Mouse (Mus musculus) c-Kit-positive CD71-positive TER-119-negative erythroid progenitor cells, embryonic 14.5 days (primary cell): ENCODE measurements around the gene Zbtb18.
"Not testable (repeated sequence)": the region's sequence is repeated elsewhere in the genome, so short reads cannot be mapped to it uniquely, and the experiment has no call there.

Experiments
- DNase-seq: peaks from one replicate; pipeline ENCODE4 v3.0.0-alpha.2; 2013; ENCODE audit warnings: low read depth

The Zbtb18 gene

GRCm38 (mm10) chr1:177447541-177448111 lies 5.5 kb downstream of the Zbtb18 start:
- DNase-seq: no peak

- no peak for DNase-seq
Measured at GRCm38 (mm10) chr1:177448121-177448561, 6.0 kb downstream of the Zbtb18 start.

GRCm38 (mm10) chr1:177448921-177449320 lies 6.8 kb downstream of the Zbtb18 start:
- no peak for DNase-seq

- not testable (repeated sequence) for DNase-seq
Measured at GRCm38 (mm10) chr1:177449857-177450256, 7.7 kb downstream of the Zbtb18 start.

GRCm38 (mm10) chr1:177451041-177451440 lies 8.9 kb downstream of the Zbtb18 start:
- no peak for DNase-seq

- DNase-seq: no peak
Measured at GRCm38 (mm10) chr1:177451991-177452431, 9.9 kb downstream of the Zbtb18 start.

- no peak for DNase-seq
Measured at GRCm38 (mm10) chr1:177452987-177453386, 10.8 kb downstream of the Zbtb18 start.

GRCm38 (mm10) chr1:177453806-177454205 lies 11.7 kb downstream of the Zbtb18 start:
- DNase-seq: no peak

- no peak for DNase-seq
Measured at GRCm38 (mm10) chr1:177454492-177454891, 12.3 kb downstream of the Zbtb18 start.

- DNase-seq: no peak
Measured at GRCm38 (mm10) chr1:177455466-177455865, 13.3 kb downstream of the Zbtb18 start.

- DNase-seq: no peak
Measured at GRCm38 (mm10) chr1:177456208-177456607, 14.1 kb downstream of the Zbtb18 start.

- DNase-seq: no peak
Measured at GRCm38 (mm10) chr1:177456772-177457171, 14.6 kb downstream of the Zbtb18 start.

- no peak for DNase-seq
Measured at GRCm38 (mm10) chr1:177457981-177458380, 15.8 kb downstream of the Zbtb18 start.

GRCm38 (mm10) chr1:177458456-177459389 lies 16.6 kb downstream of the Zbtb18 start:
- no peak for DNase-seq

- no peak for DNase-seq
Measured at GRCm38 (mm10) chr1:177459536-177459935, 17.4 kb downstream of the Zbtb18 start.

- no peak for DNase-seq
Measured at GRCm38 (mm10) chr1:177467150-177467549, 25.0 kb downstream of the Zbtb18 start.

- no peak for DNase-seq
Measured at GRCm38 (mm10) chr1:177468436-177468835, 26.3 kb downstream of the Zbtb18 start.

- no peak for DNase-seq
Measured at GRCm38 (mm10) chr1:177470091-177470490, 27.9 kb downstream of the Zbtb18 start.

- no peak for DNase-seq
Measured at GRCm38 (mm10) chr1:177470951-177471350, 28.8 kb downstream of the Zbtb18 start.

GRCm38 (mm10) chr1:177475542-177476197 lies 33.5 kb downstream of the Zbtb18 start:
- DNase-seq: no peak

GRCm38 (mm10) chr1:177478578-177478977 lies 36.4 kb downstream of the Zbtb18 start:
- DNase-seq: no peak

- no peak for DNase-seq
Measured at GRCm38 (mm10) chr1:177479356-177480004, 37.3 kb downstream of the Zbtb18 start.
